Mouse (Mus musculus) T-helper 2 cell (primary cell): ENCODE measurements around the gene Tex45.

ENCODE experiments used
- in situ Hi-C: fragments of 300-600 bp; cut with MboI, MseI; formaldehyde crosslinking; loops from one replicate; pipeline ENCODE4 v1.15.1; 2025; ENCODE audit warnings: high pct_unique_total_duplicates

Gene Tex45

DNA sequence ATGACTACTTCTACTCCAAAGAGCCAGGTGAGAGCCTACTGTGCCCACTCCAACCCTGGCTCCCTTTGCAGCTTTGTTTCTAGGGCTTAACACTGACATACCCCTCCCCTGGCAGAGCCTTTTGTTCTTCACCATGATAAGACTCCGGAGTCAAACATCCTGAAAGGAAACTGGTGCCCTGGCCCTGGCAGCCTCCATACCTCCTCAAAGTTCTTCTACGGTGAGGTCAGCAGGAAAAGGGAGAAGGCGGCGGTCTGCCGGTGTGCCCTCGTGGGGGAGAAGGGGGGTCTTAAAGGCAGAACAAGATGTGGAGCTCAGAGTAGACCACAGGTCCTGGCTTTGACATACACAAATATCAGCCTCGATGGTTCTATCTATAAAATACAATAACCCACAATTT is 12.9 kb downstream of the Tex45 start:
- in situ Hi-C loops = no loop called here

DNA sequence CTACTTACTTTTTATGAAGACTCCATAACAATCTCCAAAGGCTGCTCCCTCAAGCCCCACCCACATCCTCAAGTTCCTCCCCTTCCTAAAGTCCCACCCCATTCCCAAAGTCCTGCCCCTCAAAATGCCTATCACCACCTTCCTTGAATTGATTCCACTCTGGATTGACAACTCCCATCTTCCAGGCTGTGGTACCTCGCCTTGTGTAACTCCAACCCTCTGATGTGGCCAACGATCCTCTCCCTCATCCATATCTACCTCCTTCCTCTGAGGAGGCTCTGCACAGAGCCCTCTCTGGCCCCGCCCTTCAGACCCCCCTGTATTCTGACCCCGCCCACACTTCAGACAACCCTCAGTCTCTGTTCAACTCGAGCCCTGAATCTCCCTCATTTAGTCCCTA is 14.5 kb downstream of the Tex45 start:
- in situ Hi-C loops = no loop called here

DNA sequence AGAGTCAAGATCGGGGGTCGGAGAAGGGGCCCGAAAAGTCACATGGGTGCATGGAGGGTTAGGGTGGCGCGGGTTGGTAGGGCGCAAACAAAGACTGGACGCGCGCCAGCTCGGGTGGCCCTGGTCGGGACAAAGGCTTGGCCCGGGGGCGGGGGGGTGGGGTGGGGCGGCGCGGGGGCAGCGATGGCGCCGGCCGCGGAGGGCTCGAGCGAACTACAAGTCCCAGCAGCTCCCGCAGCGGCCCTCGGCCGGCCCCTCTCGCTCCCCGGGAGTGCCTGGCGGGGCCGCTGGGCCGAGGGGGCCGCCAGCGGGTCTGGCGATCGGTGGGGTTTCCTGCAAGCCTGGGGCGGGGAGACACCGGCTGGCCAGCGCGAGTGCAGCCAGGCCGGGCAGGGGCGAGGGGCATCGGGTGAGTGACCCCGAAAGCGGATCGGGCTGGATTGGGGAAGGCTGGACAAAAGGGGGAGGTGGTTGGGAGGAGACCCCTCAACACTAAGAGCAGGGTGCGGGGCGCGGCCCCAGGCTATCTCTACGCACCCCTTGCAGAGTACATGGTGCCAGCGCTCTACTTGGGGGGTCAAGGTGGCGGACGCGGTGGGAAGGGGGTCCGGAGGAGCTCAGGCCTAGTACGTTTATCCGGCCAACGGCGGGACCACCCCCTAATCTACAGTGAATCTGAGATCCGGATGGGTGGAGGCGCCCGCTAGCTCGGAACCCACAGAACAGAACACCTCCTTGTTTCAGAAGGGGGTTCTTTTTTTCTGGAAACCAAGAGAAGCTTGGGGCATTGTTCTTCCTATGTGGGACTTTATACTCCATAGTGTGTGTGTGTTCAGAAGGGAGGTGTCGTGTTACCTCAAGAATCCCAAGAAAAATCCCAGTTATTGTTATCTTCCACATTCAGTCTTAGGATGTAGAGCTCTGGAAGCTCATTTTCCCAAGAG is 22.5 kb downstream of the Tex45 start, which contains the start of gene Zfp358:
Zfp358 (plus strand) TSS at position 238 of the 944 bp plus-strand sequence.
- in situ Hi-C loops = no loop called here

DNA sequence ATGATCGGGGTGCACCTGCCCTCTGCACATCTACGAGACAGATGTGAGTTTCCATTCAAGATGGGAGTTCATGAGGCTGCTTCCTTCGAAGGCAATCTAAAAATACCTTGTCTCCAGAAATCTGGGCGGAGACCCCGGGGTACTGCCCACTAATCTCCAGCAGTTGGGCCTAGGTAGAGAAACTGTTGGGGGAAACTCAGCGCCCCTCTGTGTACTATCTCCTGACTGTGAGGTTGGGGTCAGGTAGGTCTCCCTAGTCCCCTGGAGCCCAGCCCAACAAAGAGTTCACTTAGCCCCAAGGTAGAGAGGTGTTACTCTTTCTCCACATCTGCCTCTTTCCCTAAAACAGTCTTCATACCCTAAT is 23.2 kb downstream of the Tex45 start:
- in situ Hi-C loops = no loop called here

DNA sequence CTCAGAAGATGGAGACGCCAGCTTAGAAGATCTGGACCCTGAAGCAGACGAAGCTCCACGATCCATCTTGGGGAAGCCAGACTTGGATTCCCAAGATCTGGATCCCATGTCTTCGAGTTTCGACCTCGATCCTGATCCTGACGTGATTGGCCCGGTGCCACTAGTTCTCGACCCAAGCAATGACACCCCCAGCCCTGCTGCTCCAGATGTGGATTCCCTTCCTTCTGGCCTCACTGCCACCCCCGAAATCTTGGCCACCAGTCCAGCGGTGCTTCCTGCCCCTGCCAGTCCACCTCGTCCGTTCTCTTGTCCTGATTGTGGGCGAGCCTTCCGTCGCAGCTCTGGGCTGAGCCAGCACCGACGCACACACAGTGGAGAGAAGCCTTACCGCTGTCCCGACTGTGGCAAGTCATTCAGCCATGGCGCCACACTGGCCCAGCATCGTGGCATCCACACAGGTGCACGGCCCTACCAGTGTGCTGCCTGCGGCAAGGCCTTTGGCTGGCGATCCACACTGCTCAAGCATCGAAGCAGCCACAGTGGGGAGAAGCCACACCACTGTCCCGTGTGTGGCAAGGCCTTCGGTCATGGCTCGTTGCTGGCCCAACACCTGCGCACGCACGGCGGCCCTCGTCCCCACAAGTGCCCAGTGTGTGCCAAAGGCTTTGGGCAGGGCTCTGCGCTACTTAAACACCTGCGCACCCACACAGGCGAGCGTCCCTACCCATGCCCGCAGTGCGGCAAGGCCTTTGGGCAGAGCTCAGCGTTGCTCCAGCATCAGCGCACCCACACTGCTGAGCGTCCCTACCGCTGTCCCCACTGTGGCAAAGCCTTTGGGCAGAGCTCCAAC is 25.1 kb downstream of the Tex45 start:
- in situ Hi-C loops = no loop called here

DNA sequence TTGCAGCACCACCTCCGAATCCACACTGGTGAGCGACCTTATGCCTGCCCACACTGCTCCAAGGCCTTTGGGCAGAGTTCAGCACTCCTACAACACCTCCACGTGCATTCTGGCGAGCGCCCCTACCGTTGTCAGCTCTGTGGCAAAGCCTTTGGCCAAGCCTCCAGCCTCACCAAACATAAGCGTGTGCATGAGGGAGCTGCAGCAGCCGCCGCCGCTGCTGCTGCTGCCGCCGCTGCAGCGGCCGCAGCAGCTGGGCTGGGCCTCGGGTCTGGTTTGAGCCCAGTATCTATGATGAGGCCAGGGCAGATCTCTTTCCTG is 25.7 kb downstream of the Tex45 start:
- in situ Hi-C loops = no loop called here

DNA sequence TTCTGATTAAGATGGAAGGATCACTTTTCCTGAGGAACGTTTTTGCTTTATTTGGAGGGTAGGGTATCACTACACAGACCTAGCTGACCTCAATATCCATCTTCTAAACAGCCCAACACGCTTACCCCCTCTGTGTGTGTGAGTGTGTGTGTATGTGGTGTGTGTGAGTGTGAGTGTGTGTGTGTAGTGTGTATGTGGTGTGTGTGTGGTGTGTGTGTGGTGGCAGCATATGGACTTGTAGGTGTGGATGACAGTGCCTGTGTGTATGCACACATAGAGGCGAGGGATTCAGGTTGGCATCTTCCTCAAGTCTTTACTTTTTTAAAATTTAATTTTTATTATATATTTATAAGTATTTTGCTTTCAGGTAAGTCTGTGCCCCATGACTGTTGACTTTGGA is 27.9 kb downstream of the Tex45 start:
- in situ Hi-C loops = no loop called here

DNA sequence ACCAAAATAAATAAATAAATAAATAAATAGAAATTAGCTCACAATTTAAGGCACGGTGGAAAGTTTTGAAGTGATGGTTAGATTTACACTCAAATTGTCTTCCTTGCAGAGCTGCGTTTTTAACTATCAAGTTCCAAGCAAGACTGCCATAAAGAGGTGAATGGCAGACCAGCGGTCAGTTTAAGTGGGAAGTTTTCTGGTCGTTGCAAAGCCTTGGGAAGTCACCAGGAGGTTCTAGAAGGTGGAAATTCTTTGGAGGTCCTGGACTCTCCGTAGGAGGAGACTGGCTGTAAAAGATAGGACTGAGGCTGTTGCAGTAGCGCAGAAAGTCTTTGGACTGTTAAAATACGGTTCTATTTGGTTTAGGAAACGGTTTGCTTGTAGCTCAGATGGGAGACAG is 29.1 kb downstream of the Tex45 start:
- in situ Hi-C loops = no loop called here

DNA sequence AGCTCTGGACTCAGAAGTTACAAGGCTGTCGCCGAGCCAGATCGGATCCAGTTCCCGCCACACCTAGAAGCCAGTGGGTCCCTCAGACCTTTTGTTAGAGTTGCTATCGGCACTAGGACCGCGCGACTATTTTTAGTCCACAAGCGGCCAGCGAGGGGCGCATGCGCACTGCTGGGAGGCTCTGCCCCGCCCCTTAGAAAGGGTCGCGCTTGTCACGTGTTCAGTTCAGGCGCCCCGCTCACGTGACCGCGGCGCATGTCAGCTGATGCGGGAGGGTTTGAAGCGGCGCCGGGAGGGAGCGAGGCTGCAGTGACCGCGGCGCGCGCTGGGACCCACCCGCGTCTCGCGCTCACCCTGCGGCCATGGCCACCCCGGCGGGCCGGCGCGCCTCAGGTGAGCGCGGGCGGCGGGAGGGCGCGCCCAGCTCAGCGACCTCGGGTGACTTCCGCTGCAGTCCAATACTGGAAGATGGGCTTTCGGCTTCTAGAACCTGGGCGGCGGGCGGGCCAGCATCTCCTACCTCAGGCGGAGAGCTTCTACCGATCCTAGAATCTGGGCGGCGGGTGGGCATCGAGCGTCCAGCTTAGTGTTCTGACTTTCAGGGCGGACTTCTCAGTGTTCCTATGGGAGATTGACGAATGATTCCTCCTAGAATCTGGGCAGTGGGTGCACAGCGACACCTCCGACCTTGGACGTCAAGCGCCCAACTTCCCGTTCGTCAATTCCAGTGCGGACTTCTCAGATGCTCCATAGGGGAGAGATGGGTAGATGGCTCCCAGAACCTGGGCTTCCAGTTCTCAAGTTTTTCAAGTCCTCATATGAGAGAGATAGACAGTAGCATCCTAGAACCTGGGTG is 29.8 kb downstream of the Tex45 start, which contains the start of gene Mcoln1:
Mcoln1 (plus strand) TSS at position 223 of the 856 bp plus-strand sequence.
- in situ Hi-C loops = no loop called here

DNA sequence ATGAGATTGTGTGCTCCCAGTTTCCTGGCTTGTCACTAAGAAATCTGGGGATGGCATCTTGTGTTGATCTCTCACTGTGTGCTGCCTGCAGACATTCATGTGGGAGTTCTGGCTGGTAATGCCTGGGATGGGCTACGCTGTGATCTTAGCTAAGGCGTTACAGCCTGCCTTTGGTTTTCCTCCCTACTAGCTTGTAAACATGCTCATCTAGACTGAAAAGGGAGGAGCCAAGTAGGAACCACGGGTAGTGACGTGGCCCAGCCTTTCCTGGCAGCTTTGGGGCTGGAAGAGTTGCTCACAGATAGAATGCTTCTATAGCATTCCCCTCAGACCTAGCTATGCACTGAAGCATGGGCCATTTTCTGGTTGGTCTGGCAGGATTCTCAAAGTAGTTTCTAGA is 31.6 kb downstream of the Tex45 start:
- in situ Hi-C loops = no loop called here

DNA sequence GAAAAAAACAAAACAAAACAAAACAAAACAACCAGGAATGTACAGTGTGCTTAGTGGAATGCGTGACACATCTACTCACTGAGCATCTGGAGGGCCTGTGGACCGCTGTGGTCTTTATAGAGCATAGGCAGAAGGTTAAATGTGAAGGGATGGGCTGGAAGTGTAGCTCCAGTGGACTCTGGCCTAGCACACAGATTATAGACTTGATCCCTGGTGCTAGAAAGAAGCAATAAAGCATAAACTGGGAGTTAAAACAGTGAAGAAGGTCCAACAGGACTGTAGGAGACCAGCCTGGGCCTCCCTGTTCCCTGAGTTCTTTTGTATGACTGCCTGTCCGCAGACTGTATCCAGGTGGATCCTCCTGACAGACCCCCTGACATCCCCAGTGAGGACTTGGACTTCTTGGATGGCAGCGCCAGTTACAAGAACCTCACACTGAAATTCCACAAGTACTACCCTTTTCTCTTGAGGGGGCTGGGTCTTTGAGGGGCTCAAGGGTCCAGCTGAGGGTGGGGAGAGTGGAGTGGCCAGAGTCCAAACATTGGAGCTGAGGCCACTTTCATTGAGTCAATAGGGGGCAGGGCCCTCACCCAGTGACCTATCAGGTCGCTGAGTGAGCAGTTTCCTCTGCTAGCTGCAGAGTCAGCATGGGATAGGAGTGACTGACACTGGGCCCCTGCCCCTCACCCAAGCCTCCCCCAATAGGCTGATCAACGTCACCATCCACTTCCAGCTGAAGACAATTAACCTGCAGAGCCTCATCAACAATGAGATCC is 37.5 kb downstream of the Tex45 start:
- in situ Hi-C loops = no loop called here

DNA sequence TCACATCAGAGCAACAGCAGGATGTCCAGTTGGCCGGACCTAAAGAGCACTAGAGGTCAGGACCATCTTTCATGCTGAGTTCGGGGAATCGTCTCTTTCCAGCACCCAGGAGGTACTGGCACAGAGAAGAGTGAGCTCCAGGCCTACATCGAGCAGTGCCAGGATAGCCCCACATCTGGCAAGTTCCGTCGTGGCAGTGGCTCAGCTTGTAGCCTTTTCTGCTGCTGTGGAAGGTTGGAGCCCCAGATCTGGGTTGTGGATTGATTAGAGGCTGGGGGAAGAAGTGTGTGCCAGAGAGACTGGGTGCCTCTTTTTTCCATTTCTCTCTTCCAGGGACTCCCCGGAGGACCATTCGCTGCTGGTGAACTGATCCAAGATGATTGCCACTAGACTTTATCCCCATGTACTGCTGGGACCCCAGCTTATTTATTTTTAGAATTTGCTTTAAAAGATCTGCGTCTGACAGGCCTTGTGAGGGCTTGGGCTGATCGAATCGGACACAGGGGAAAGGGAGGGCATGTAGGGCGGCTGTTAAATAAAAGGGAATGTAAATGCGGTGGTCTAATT is 44.1 kb downstream of the Tex45 start:
- in situ Hi-C loops = no loop called here

DNA sequence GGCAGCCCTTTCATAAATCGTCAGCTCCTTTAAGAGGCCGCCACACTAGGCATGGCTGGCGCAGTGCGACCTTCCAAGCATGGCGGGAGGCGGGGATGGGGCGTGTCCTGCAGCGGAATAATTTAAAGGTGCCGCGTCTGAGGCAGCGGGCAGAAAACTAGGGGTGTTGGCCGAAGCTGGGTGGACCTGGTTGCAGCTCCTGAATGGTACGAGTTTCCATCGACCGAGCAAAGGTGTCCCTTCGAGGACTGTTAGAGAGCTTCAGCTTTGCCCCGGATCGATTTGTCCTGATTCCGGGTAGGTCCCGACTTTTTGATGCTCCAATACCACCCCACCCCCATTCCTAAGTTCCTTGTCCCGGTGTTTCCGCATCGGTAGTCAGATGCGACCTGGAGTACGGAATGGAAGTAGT is 44.6 kb downstream of the Tex45 start, which contains the start of gene Pnpla6:
Pnpla6 (plus strand) TSS at position 125 of the 412 bp plus-strand sequence.
- in situ Hi-C loops = no loop called here

DNA sequence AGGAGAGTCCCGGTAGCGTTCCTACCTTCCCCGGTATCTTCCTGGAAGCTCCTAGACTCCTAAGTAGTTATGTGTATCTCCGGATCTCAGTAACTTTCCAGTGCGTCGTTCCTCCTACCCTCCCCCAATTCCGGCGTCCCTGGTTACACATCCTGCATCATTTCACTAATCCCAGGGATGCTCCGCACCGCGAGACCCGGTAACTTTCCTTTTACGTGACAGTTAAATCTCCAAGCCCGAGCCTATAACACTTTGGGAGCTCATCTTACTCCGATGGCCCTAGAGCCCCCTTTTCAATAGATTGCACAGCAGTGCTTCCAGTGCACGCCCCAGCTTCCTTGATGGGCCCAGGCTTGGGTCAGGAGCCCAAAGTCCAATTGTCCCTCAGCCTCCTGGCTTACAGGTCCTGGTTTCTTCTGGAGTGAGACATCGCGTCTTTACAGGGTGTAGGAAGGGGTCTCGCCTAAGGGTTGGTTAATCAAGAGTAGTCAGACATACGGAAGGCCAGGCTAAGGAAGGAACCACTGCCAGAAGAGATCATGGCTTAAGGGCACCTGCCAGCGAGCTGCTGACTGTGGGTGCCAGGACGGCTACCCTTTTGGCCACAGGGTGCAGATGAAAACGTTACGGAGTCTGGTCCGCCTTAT is 45.2 kb downstream of the Tex45 start:
- in situ Hi-C loops = no loop called here

DNA sequence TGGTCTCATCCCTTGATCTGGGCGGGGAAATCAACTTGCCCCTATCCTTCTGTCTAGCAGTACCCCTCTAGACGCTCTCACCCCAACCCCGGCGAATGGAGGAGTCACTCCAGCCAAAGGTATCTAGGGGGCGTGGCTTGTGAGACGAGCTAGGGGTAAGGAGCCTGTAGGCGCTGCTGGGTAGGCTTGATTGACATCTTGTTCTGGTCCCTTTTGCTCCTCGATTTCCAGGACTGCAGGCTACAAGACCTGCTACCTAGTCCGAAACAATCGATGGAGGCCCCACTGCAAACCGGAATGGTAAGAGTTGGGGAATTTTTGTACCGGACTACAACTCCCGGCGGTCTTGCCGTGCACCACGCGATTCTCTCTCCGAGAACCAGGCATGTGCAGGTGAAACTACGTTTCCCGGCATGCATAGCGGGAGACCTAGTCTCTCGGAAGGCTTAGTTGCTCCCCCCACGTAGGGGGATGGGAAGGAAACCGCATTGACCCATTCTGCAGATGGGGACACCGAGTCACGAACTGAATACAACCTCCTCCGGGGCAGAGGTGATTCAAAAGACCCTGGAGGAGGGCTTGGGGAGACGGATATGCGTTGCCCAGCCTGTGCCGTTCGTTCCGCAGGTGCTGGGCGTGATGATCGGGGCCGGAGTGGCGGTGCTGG is 45.9 kb downstream of the Tex45 start:
- in situ Hi-C loops = no loop called here

DNA sequence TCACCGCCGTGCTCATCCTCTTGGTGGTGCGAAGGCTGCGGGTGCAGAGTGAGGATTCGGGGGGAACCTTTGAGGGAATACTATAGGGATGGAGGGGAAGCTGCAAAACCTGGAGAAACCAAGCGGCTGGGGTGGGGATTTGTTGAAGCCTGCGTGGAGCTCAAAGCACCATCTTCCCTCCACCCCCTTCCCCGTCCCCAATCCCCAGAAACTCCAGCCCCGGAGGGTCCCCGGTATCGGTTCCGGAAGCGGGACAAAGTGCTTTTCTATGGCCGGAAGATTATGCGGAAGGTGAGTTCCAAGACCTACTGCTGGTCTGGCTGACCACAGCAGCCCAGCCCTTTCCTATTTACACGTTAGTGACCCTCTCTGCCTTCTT is 46.4 kb downstream of the Tex45 start:
- in situ Hi-C loops = no loop called here

DNA sequence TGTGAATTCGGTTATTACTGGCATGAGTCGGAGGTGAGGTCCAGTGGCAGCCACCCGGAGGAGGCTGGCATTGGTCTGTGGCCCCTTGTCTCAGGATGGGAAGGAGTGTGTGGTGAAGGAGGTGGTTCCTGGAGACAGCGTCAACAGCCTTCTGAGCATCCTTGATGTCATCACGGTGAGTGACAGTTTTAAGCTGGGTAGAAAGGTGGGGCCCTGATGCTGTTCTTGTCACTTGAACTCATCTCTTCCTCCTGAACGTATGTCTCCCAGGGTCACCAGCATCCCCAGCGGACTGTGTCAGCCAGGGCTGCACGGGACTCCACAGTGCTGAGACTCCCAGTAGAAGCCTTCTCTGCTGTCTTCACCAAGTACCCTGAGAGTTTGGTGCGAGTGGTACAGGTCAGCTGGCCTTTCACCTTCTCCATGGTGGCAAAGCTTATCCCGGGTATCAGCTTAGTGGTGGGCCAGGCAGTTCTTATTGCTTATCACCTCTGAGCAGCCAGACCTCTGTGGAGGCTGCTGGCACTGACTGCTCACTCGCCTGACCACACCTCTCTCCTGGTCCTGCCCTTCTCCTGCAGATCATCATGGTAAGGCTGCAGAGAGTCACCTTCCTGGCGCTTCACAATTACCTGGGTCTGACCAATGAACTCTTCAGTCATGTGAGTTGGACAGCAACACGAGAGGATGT is 51.5 kb downstream of the Tex45 start:
- in situ Hi-C loops = no loop called here

DNA sequence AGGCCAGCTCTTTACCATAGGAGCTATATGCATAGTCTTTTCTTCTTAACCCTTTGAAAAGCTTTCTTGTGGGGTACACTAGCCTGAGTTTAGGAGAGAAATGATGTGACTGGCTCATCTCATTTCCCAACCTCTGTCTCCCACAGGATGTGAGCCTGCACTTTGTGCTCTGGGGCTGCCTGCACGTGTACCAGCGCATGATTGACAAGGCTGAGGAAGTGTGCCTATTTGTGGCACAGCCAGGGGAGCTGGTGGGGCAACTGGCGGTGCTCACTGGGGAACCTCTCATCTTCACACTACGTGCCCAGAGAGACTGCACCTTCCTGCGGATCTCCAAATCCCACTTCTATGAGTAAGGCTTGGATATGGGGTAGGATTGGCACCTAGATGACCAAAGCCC is 60.2 kb downstream of the Tex45 start:
- in situ Hi-C loops = no loop called here

DNA sequence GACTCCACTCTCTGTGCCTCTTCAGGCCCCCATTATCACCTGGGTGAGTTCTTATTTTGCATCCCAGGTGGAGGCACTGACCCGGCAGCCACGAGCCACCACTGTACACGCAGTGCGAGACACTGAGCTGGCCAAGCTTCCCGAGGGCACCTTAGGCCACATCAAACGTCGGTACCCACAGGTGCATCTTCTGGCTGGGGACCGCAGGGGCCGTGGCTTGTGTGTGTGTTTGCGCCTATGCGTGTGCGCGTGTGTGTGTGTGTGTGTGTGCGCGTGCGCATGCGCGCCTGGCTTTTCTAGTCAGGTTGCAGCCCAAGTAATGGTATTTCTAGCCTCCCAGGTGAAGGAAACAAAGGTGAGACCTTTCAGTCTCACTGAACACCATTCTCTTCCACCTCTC is 61.3 kb downstream of the Tex45 start:
- in situ Hi-C loops = no loop called here
